Mouse (Mus musculus) stomach, postnatal 0 days (tissue): ENCODE results near the gene Klf11. TPM values are rescaled to one million over a fixed set of nuclear protein-coding genes. Genes with fewer than 3 reads are reported as not detected.

Experiments
- ATAC-seq: fragments of 200-750 bp; cut with Nextera tagmentation; 2 replicates; pipeline ENCODE4 v1.8.0; 2017; ENCODE audit not compliant: low FRiP score, low TSS enrichment
- DNase-seq: peaks from one replicate; pipeline ENCODE4 v3.0.0-alpha.2; 2016; ENCODE audit warnings: low spot score
- H3K27ac ChIP-seq: fragments of 300-500 bp; sonication (generic); replicated peaks from 2 replicates; pipeline ENCODE4 v1.5.1; 2014; ENCODE audit warnings: mild to moderate bottlenecking, control low read depth
- H3K27me3 ChIP-seq: fragments of 300-500 bp; sonication (generic); 2 replicates; pipeline ENCODE4 v1.6.1; 2014; ENCODE audit warnings: low read length; ENCODE audit not compliant: control insufficient read depth, insufficient read depth
- H3K36me3 ChIP-seq: fragments of 300-500 bp; sonication (generic); 2 replicates; pipeline ENCODE4 v1.6.1; 2014; ENCODE audit warnings: low read length, mixed read lengths; ENCODE audit not compliant: control insufficient read depth, insufficient read depth
- H3K4me1 ChIP-seq: fragments of 300-500 bp; sonication (generic); replicated peaks from 2 replicates; pipeline ENCODE4 v1.6.1; 2014; ENCODE audit warnings: antibody characterized with exemption; ENCODE audit not compliant: control insufficient read depth, insufficient read depth
- H3K4me2 ChIP-seq: fragments of 300-500 bp; sonication (generic); replicated peaks from 2 replicates; pipeline ENCODE4 v1.6.1; 2014; ENCODE audit warnings: low read depth, mild to moderate bottlenecking, control low read depth, moderate library complexity
- H3K4me3 ChIP-seq: fragments of 300-500 bp; sonication (generic); 2 replicates; pipeline ENCODE4 v1.5.1; 2014; ENCODE audit warnings: low read depth, low read length, control low read depth
- H3K9ac ChIP-seq: fragments of 300-500 bp; sonication (generic); 2 replicates; pipeline ENCODE4 v1.6.1; 2014; ENCODE audit warnings: mild to moderate bottlenecking, low read length, control low read depth, mixed read lengths
- H3K9me3 ChIP-seq: fragments of 300-500 bp; sonication (generic); 2 replicates; pipeline ENCODE4 v1.6.1; 2016; ENCODE audit warnings: low read length; ENCODE audit not compliant: control insufficient read depth
- CTCF ChIP-seq: IDR thresholded peaks from 2 replicates; pipeline ENCODE4 v1.5.1; 2016; ENCODE audit warnings: antibody characterized with exemption, low read depth, mild to moderate bottlenecking, moderate library complexity
- EP300 ChIP-seq: optimal IDR thresholded peaks from 2 replicates; pipeline ENCODE3; 2016; ENCODE audit warnings: antibody characterized with exemption
- WGBS: fragments of 180-500 bp; shearing (Covaris S2); extraction: QIAGEN DNeasy Blood & Tissue Kit; methylation state at CpG from one replicate; pipeline ENCODE4 v1.1.7; 2014; 5-methylcytosine and 5-hydroxymethylcytosine counted together
- polyA plus RNA-seq: library from polyadenylated mRNA; unstranded; fragments of >200 nt; fragmentation: Nextera tagmentation; extraction: Ambion mirVana; gene quantifications from 2 replicates; pipeline ENCODE4 v1.2.1, GENCODE M21; 2015

The Klf11 gene
- polyA plus RNA-seq, 1 experiment from 2014 or later: 11.3 TPM

- Histone ChIP-seq H3K27me3 (no peaks in the 10 kb centered on the region), H3K36me3 (no peaks in the 10 kb centered on the region), H3K4me3 (peak overlapping the region; percentile 54), H3K4me1 (no peaks in the 10 kb centered on the region; the same call in 1 of the 2 replicates), H3K9me3 (no peaks in the 10 kb centered on the region), H3K9ac (peak overlapping the region; percentile 68), H3K4me2 (peak overlapping the region; percentile 89), H3K27ac (peak overlapping the region; percentile 65)
- TF ChIP-seq CTCF: peak; percentile 36; the same call in 1 of the 2 replicates
- TF ChIP-seq EP300: no peak
- ATAC-seq (peak; percentile 57), DNase-seq (peak; percentile 38)
- WGBS: 2% methylated on average over 50 of the region's 61 CpGs
These were observed 29.6 kb downstream of the Klf11 start for GRCm38 (mm10) chr12:24680492-24681285.

DNA sequence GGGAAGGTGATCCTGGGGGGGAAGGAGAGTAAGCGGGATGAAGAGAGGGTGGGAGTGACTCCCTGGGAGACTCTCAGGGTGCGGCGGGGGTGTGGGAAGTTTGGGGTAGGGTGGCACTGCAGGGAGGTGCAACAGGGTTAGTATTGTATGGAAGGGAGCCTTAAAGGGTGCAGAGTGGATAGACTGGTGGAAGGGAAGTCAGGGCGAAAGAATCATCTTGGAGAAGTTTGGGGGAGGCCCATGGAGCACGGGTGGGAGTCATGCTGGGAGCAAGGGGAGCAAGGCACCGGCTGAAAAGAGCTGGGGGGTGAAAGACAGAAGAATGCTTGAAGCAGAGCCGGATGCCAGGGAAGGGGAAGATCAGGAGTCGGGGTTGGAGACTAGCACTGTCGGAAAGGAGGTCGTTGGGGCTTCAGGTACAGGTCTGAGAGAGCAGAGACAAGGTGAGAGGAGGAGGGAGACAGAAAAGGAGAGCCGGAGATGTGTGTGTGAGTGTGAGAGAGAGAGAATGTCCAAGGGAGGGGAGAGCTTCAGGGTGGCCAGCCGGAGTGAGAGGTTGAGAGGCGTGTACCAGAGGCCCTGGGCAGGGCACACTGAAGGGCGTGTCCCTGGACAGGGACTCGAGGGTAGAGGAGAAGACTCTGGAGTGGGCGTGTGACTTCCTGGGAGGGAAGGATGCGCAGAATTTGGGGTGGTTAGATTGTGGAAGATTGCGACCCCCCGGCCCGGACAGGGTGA, 30.4 kb downstream of the Klf11 start, which contains the start of gene Cys1:
Cys1 (minus strand) TSS at position 528 of the 738 bp plus-strand sequence.
- Histone ChIP-seq H3K27me3 (no peaks in the 10 kb centered on the region), H3K4me3 (peak within 1 kb of the TSS; percentile 54), H3K36me3 (no peaks in the 10 kb centered on the region), H3K4me1 (no peaks in the 10 kb centered on the region; the same call in 1 of the 2 replicates), H3K9ac (peak within 1 kb of the TSS; percentile 68), H3K27ac (peak within 1 kb of the TSS; percentile 65), H3K9me3 (no peaks in the 10 kb centered on the region), H3K4me2 (peak within 1 kb of the TSS; percentile 89)
- ATAC-seq (0 out of 2 replicates have a peak, but pooled peaks have one; percentile 24), DNase-seq (no peak)
- TF ChIP-seq EP300 (no peak), CTCF (no peak)
- 10% methylated on average over 20 of the region's 20 CpGs for WGBS

- Histone ChIP-seq H3K4me3 (no peak overlapping the region), H3K36me3 (no peaks in the 10 kb centered on the region), H3K27me3 (no peaks in the 10 kb centered on the region), H3K27ac (no peak overlapping the region; the same call in 1 of the 2 replicates), H3K4me2 (no peak overlapping the region), H3K9ac (no peak overlapping the region), H3K9me3 (no peaks in the 10 kb centered on the region), H3K4me1 (no peaks in the 10 kb centered on the region; the same call in 1 of the 2 replicates)
- TF ChIP-seq EP300 (no peak), CTCF (no peak)
- DNase-seq (no peak), ATAC-seq (no peak)
- WGBS: 19% methylated on average over 8 of the region's 8 CpGs
These were observed 31.5 kb downstream of the Klf11 start for GRCm38 (mm10) chr12:24682563-24682962.

DNA sequence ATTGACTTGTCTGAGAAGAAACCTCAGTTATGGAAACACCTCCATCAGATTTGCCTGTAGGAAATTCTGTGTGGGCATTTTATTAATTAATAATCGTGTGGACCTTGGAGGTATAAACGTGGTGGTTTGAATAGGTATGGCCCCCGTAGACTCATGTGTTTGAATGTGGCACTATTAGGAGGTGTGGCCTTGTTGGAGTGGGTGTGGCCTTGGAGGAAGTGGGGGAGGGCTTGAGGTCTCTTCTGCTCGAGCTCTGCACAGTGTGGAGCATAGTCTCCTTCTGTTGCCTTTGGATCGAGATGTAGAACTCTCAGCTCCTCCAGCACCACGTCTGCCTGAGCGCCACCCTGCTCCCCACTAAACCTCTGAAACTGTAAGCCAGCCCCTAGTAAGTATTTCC, 32.4 kb downstream of the Klf11 start:
- Histone ChIP-seq H3K27me3 (no peaks in the 10 kb centered on the region), H3K36me3 (no peaks in the 10 kb centered on the region), H3K9ac (no peak overlapping the region), H3K9me3 (no peaks in the 10 kb centered on the region), H3K27ac (no peak overlapping the region), H3K4me1 (no peaks in the 10 kb centered on the region; the same call in 1 of the 2 replicates), H3K4me2 (no peak overlapping the region), H3K4me3 (no peak overlapping the region)
- ATAC-seq (no peak), DNase-seq (no peak)
- TF ChIP-seq CTCF (no peak), EP300 (no peak)
- 67% methylated on average over 7 of the region's 7 CpGs for WGBS

DNA sequence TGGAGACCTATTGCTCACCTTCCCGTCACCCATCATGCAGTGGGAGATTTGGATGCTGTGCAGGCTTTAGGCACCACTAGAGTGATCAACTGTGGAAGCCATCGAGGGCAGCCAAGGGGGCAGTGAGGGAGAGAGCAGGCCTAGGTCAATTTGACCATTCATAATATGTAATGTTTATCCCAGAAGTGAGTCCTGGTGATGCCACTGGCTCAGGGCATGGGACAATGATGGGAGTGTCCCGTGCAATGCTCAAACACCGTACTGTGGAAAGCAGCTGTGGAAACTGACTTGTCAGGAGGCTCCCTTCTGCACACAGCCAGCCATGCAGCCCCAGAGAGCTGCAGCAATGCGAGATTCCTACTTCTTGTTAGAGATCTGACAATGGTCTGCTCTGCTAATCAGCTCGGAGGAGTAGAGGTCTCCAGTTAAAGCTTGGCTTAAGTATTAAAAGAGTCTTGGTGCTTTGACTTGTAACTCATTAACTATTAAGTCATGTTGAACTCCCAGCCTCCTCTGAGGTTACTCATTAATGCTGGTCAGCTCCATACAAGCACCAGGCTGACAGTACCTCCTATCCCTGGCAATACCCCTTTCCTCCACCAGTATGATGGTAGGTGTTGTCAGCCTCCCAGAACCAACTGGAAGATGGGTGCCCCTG, 35.1 kb downstream of the Klf11 start:
- no peak overlapping the region for H3K27ac ChIP-seq
- H3K9ac ChIP-seq: no peak overlapping the region
- H3K4me3 ChIP-seq: no peak overlapping the region
- H3K9me3 ChIP-seq: no peaks in the 10 kb centered on the region
- DNase-seq (no peak), ATAC-seq (peak; percentile 62)
- no peaks in the 10 kb centered on the region for H3K27me3 ChIP-seq
- no peak for TF ChIP-seq CTCF
- no peak for TF ChIP-seq EP300
- H3K36me3 ChIP-seq: no peaks in the 10 kb centered on the region
- no peak overlapping the region for H3K4me2 ChIP-seq
- WGBS: 49% methylated on average over 6 of the region's 6 CpGs
- H3K4me1 ChIP-seq: no peaks in the 10 kb centered on the region; the same call in 1 of the 2 replicates
